Comparison of ENCODE assay signal across 18 mouse cellular contexts in the genomic region with DNA sequence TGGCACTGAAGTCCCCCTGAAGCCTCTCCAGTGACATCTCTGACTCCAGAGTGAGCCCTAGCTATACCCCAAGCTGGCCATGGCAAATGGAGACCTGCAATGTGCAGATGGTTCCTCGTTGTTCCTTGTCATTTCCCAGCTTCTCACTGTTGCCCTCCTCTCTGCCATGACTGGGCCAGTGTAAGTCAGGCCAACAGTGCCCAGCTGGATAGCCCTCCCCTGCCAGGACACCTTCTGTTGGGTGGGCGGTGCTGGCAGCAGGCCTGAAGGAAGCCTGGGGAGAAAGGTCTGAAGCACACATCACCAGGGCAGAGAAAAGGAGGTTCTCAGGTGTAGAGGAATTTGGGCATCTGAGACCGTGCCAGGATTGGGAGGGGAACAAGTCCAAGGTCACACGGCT. TPM values are rescaled to one million over a fixed set of nuclear protein-coding genes. Genes with fewer than 3 reads are reported as not detected.
"Had no signal": no experiment of that assay in that cellular context is flagged by ENCODE, and none has a peak within 500 bp of the region (broad histone marks: within the 10 kb centered on the region; RNA-seq: fewer than 3 reads in every experiment).

No protein-coding gene starts in this region.

- H3K27me3 ChIP-seq: midbrain, embryonic 15.5 days had no signal

- ATAC-seq: lung, postnatal 0 days; midbrain, embryonic 15.5 days had no signal

- DNase-seq: kidney, adult 8-10 months; kidney, postnatal 36 days; lung, adult 2 months; lung, postnatal 36 days; thymus, postnatal 4 days had no signal

- H3K36me3 ChIP-seq: limb, embryonic 10.5 days; liver, embryonic 15.5 days; midbrain, embryonic 15.5 days; neural tube, embryonic 12.5 days had no signal

- H3K9ac ChIP-seq: liver, embryonic 15.5 days; midbrain, embryonic 15.5 days; neural tube, embryonic 12.5 days had no signal

- H3K4me1 ChIP-seq: liver, embryonic 15.5 days; midbrain, embryonic 15.5 days; neural tube, embryonic 12.5 days had no signal

- H3K9me3 ChIP-seq: limb, embryonic 10.5 days; liver, embryonic 15.5 days; midbrain, embryonic 15.5 days; neural tube, embryonic 12.5 days had no signal

- H3K27ac ChIP-seq: kidney, postnatal 0 days; limb, embryonic 10.5 days; liver, embryonic 15.5 days; midbrain, embryonic 15.5 days; neural tube, embryonic 12.5 days had no signal

- H3K4me2 ChIP-seq: liver, embryonic 11.5 days; liver, embryonic 15.5 days; midbrain, embryonic 11.5 days; midbrain, embryonic 15.5 days; neural tube, embryonic 12.5 days had no signal

- H3K4me3 ChIP-seq: layer of hippocampus, adult 2 months; limb, embryonic 10.5 days; liver, embryonic 15.5 days; midbrain, embryonic 15.5 days; neural tube, embryonic 12.5 days had no signal

RNA-seq across cellular contexts. Expression of gene Atp2b3, which starts 3.7 kb away (rescaled TPM):
- total RNA-seq: megakaryocyte progenitor cell, adult 5-6 weeks; monocyte, adult 5-6 weeks; neutrophil, adult 5-6 weeks had no signal
- polyA plus RNA-seq: lung, postnatal 0 days; thymus, postnatal 0 days had no signal

RNA-seq across cellular contexts. Expression of gene Bgn, which starts 23.2 kb away (rescaled TPM):
- total RNA-seq: monocyte, adult 5-6 weeks; neutrophil, adult 5-6 weeks had no signal
